Mouse (Mus musculus): Measurements from ENCODE around the gene Myl6b. TPM values are rescaled to one million over a fixed set of nuclear protein-coding genes. Genes with fewer than 3 reads are reported as not detected.

The Myl6b gene
- polyA plus RNA-seq, 1 experiment: 36.4 TPM

GRCm38 (mm10) chr10:128503532-128503931, 5.0 kb upstream of the Myl6b start:
- no peak for TF ChIP-seq CTCF (IDR thresholded peaks at IDR 0.05; ENCODE audit: borderline replicate concordance, extremely low read depth, insufficient read depth, insufficient read length)
- no peak for TF ChIP-seq POLR2A (IDR thresholded peaks at IDR 0.05; ENCODE audit: borderline replicate concordance, extremely low read depth, insufficient read depth, insufficient read length, poor library complexity, severe bottlenecking)
- DNase-seq (ENCODE audit: low read depth): no peak

GRCm38 (mm10) chr10:128502341-128502740, 3.9 kb upstream of the Myl6b start:
- DNase-seq (ENCODE audit: low read depth): no peak
- TF ChIP-seq POLR2A (IDR thresholded peaks at IDR 0.05; ENCODE audit: borderline replicate concordance, extremely low read depth, insufficient read depth, insufficient read length, poor library complexity, severe bottlenecking) (no peak), CTCF (IDR thresholded peaks at IDR 0.05; ENCODE audit: borderline replicate concordance, extremely low read depth, insufficient read depth, insufficient read length) (no peak)

GRCm38 (mm10) chr10:128499116-128499671, 709 bp upstream of the Myl6b start:
- DNase-seq (ENCODE audit: low read depth): no peak
- TF ChIP-seq POLR2A (IDR thresholded peaks at IDR 0.05; ENCODE audit: borderline replicate concordance, extremely low read depth, insufficient read depth, insufficient read length, poor library complexity, severe bottlenecking): no peak
- TF ChIP-seq CTCF (IDR thresholded peaks at IDR 0.05; ENCODE audit: borderline replicate concordance, extremely low read depth, insufficient read depth, insufficient read length): no peak

- DNase-seq (ENCODE audit: low read depth): no peak
- TF ChIP-seq POLR2A (IDR thresholded peaks at IDR 0.05; ENCODE audit: borderline replicate concordance, extremely low read depth, insufficient read depth, insufficient read length, poor library complexity, severe bottlenecking) (no peak), CTCF (IDR thresholded peaks at IDR 0.05; ENCODE audit: borderline replicate concordance, extremely low read depth, insufficient read depth, insufficient read length) (no peak)
These were observed 1.2 kb downstream of the Myl6b start for GRCm38 (mm10) chr10:128497134-128497737.

- no peak for DNase-seq (ENCODE audit: low read depth)
- TF ChIP-seq POLR2A (IDR thresholded peaks at IDR 0.05; ENCODE audit: borderline replicate concordance, extremely low read depth, insufficient read depth, insufficient read length, poor library complexity, severe bottlenecking): no peak
- TF ChIP-seq CTCF (IDR thresholded peaks at IDR 0.05; ENCODE audit: borderline replicate concordance, extremely low read depth, insufficient read depth, insufficient read length): no peak
These were observed 1.9 kb downstream of the Myl6b start for GRCm38 (mm10) chr10:128496509-128497077.

GRCm38 (mm10) chr10:128495903-128496302, 2.6 kb downstream of the Myl6b start:
- DNase-seq (ENCODE audit: low read depth): no peak
- TF ChIP-seq CTCF (IDR thresholded peaks at IDR 0.05; ENCODE audit: borderline replicate concordance, extremely low read depth, insufficient read depth, insufficient read length) (no peak), POLR2A (IDR thresholded peaks at IDR 0.05; ENCODE audit: borderline replicate concordance, extremely low read depth, insufficient read depth, insufficient read length, poor library complexity, severe bottlenecking) (no peak)

GRCm38 (mm10) chr10:128495270-128495669, 3.2 kb downstream of the Myl6b start:
- no peak for TF ChIP-seq POLR2A (IDR thresholded peaks at IDR 0.05; ENCODE audit: borderline replicate concordance, extremely low read depth, insufficient read depth, insufficient read length, poor library complexity, severe bottlenecking)
- peak; percentile 12; the same call in 1 of the 2 replicates for TF ChIP-seq CTCF (IDR thresholded peaks at IDR 0.05; ENCODE audit: borderline replicate concordance, extremely low read depth, insufficient read depth, insufficient read length)
- no peak for DNase-seq (ENCODE audit: low read depth)

- no peak for TF ChIP-seq CTCF (IDR thresholded peaks at IDR 0.05; ENCODE audit: borderline replicate concordance, extremely low read depth, insufficient read depth, insufficient read length)
- no peak for TF ChIP-seq POLR2A (IDR thresholded peaks at IDR 0.05; ENCODE audit: borderline replicate concordance, extremely low read depth, insufficient read depth, insufficient read length, poor library complexity, severe bottlenecking)
- DNase-seq (ENCODE audit: low read depth): no peak
These were observed 3.7 kb downstream of the Myl6b start for GRCm38 (mm10) chr10:128494667-128495245.

- peak; percentile 100 for DNase-seq (ENCODE audit: low read depth)
- TF ChIP-seq POLR2A (IDR thresholded peaks at IDR 0.05; ENCODE audit: borderline replicate concordance, extremely low read depth, insufficient read depth, insufficient read length, poor library complexity, severe bottlenecking) (peak; percentile 63; the same call in 1 of the 2 replicates), CTCF (IDR thresholded peaks at IDR 0.05; ENCODE audit: borderline replicate concordance, extremely low read depth, insufficient read depth, insufficient read length) (peak; percentile 83)
These were observed 4.5 kb downstream of the Myl6b start, which contains the start of gene Myl6 for GRCm38 (mm10) chr10:128493695-128494666. TSS of gene Myl6 (minus strand) at chr10:128494145.

GRCm38 (mm10) chr10:128493319-128493694, 5.2 kb downstream of the Myl6b start:
- DNase-seq (ENCODE audit: low read depth): no peak
- TF ChIP-seq CTCF (IDR thresholded peaks at IDR 0.05; ENCODE audit: borderline replicate concordance, extremely low read depth, insufficient read depth, insufficient read length) (no peak), POLR2A (IDR thresholded peaks at IDR 0.05; ENCODE audit: borderline replicate concordance, extremely low read depth, insufficient read depth, insufficient read length, poor library complexity, severe bottlenecking) (no peak)
